Mouse (Mus musculus) right cerebral cortex, postnatal 25 days (tissue): ENCODE results near the gene 1700066M21Rik.
A peak's percentile ranks its signal among the peaks of the same experiment; 100 is the strongest.

Experiments
- DNase-seq: peaks from one replicate; pipeline ENCODE4 v3.0.0; 2022

The 1700066M21Rik gene

DNA sequence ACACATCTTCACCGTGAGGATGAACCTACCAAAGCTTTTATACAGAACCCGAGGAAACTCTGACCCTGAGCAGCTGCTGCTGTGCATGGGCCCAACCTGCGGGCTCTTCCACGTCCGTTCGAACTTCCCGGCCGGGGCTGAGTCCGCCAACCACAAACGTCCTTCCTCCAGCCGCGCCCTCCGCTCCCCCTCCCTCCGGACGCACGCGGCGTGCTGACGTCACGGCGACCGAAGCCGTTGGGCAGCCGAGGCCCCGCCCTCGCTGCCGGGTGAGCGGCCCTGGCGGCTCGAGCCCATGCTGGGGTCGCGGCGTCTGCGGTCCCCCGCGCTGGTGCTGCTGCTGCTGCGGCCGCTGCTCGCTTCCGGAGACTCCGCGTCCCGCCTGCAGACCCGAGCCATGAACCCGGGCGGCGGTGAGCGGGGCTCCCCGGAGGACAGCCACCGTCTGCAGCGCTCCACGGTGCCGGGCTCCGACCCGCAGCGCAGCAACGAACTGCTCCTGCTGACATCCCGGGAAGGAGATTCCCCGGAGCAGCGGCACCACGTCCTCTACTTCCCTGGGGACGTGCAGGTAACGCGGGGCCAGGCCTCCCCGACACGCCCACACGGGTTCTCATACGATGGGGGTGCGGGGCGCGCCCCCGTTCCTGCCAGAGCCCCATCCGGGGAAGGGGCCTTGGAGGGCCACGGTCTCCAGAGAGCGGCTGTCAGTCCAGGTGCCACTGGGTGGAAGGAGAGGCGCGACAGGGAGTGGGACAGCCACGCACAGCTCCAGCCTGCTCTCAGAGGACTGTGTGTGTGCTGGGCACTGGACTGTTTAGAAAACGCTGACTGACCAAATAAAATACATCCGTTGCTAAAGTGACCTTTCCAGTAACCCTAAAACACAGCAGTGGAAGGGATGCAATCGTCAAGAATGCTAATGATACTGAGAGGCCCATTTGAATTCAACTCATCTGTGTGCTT lies at the start of gene 1700066M21Rik:
1700066M21Rik (plus strand) TSS at position 245 of the 966 bp plus-strand sequence.
- DNase-seq: peak; percentile 98

DNA sequence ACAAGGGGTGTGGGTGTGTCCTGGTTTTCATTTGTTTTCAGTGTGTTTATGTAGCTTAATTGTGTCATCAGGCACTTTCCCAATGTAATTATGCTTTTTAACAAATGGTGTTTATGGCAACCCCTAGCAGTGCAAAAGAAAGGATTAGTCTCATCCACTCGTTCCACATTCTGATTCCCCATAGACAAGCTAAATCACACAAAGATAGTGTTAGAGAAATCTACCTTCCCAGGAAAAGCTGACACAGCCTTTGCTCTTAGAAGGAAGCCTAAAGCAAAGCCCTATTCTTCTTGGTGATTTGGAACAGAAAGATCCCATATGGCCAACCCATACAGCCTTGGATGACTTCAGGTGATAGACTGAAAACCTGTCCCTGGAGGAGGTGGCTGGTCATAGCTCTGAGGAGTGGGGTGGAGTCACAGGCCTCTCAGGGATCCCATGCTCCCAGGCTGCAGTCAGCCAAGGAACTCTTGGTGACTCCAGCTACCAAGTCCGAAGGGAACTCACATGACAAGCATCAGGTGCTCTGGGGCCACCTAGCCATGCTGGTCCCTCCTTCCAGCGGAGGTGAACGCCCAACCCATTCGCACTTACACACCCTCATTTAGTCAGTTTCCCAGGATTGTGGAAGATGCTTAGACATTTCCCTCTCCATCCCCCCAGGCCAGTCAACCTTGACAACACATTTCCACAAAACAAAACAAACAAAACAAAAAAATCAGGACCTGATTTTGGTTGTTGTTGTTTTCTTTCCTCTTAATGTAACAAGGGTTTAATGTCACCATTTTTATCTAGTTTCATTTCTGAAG lies 47.9 kb upstream of the 1700066M21Rik start:
- no peak for DNase-seq

DNA sequence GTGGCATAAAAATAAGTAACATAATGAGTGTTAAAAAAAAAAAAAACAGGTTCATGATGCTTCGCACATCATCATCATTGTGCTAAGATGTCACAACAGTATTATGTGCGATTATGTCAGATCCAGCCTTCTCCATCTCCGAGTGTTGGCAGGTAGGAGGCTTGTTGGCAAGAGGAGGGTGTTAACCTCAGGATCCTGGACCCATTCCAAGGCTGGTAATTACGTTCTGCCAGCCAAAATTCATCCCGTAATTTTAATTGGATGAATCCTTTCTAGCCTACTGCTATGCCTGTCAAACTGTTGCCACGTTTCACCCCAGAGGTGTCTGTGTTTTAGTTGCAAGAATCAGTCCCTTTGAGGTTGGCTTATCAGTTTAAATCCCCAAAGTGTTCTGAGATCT lies 47.2 kb upstream of the 1700066M21Rik start:
- DNase-seq: no peak

DNA sequence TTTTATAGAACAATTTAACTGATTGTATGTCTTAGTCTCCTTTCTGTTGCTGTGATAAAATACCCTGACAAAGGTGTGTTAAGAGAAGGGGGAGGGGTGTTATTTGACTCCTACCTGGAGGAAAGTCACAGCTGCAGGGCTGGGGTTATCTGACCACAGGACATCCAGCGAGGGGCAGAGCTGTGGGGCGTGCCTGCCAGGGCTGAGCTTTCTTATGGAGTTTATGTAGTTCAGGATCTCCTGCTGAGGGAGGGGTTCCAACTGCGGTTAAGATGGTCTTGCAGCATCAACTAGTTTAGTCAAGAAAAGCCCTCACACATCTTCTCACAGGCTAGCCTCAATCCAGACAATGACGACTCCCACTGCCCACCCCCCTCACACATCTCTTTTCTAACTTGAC lies 45.4 kb upstream of the 1700066M21Rik start:
- DNase-seq: no peak

DNA sequence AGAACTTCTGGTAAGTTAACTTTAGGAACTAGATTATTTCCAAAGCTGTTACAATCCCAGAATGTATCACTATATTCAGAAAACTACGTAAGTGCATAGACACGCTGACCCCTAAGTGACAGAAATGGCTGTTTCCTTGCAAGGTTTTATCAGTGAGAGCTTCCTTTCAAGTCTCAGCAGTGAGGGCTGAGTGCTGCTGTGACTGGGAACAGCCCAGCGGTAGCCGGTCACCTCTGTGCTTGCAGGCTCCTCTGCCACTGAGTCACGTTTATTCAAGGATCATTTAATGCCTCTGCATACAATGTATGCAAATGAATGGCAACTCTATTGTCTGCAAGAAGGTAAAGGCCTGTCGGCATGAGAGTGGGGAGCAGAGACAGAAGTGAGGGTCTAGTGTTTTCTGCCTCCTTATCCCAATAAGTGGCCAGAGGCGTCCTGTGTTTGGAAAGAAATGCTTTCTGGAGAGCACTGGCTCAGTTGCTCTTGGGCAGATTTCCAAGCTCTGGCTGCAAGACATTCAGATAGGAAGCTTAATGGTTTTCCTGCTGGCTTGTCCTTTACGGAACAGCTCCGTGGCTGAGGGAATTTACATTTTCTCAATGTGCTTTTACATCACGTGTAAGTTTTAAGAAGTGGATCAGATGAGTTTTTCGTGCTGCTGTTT lies 43.7 kb upstream of the 1700066M21Rik start:
- no peak for DNase-seq

DNA sequence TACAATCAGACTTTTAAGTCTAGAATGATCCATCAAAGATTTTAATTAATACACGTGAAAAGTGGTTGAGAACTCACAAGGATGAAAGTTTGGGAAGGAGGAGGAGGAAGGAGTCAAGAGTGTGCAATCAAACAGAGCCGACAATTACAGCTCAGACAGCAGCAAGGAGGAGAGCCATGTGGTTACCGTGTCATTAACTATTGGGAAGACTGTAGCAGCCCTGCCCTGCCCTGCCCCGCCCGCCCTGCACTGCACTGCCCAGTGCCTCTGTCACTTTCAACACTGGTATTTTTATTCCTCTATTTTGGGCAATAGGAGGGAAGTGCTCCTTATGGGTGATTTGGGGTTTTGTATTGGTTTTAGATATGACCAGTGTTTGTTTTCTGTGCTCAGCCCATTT lies 42.2 kb upstream of the 1700066M21Rik start:
- no peak for DNase-seq

DNA sequence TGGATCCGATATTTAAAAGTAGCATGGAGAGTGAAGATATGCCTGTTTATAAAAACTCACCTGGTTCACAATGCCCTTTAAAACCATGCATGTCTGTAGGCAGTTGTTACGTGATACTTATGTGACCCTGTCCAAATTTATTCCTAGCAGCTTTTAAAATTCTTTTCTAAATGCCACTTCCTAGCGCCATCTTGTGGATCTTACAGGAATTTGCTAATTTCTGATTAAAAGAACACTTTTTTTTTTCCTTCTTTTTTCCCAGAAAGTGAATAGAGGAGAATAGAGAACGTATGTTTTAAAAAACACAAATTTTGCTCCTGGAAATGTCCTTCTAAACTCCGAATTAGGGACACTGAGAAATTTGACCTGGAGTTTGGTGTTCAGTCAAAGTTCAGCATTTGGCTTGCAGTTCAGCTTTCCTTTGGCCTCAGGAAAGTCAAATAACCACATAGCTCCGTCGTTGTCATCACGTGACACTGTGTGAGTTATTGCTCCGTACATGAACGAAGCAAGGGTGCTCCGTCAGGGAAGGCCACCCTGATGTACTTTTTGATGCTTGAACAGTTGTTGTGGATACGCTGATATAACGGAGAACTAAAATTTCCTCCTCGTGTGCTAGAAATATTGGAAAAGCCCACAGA lies 38.1 kb upstream of the 1700066M21Rik start:
- no peak for DNase-seq

DNA sequence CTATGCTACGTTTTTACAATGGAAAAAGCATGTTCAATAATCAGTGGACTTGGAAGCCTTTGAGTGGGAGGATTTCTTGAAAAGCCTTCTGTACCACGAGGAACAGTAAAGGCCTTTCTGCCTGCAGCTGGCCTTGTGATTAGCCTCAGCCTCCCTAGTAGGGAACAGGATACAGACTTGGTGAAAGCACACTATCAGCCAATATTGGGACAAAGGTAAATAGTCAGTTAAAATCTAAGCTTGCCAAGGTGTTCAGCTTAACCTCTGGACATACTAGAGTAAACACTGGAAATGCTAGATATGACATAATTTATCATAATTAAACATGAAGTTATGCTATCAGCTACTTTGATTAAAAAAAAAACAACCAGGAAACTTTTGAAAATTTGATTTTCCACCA lies 36.2 kb upstream of the 1700066M21Rik start:
- DNase-seq: no peak

DNA sequence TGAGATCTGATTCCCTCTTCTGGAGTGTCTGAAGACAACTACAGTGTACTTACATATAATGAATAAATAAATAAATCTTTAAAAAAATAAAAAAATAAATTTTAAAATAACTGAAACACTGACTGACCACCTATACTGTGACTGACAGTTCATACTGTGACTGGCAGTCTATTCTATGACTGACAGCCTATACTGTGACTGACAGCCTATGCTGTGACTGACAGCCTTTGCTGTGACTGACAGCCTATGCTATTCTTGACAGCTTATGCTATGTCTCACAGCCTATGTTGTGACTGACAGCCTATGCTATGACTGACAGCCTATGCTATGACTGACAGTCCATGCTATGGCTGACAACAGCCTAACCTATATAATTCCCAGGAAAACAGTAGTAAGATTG lies 29.9 kb upstream of the 1700066M21Rik start:
- no peak for DNase-seq

DNA sequence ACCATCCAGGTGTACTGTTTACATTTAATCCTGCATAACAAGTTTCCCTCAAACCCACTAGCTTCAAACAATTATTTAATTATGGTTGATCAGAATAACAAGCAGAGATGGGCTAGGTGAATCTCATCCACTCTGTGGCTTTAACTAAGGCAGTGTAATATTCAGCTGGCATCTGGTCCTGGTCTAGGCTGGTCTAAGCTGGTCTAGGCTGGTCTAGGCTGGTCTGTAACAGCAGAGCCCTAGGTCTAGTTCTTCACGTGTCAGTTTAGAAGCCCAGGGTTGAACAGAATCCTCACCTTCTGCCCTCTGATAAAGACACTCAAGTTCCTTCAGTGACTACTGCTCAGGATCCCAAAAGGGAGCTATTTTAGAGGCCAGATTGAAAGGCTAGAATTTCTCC lies 25.5 kb upstream of the 1700066M21Rik start:
- DNase-seq: no peak

DNA sequence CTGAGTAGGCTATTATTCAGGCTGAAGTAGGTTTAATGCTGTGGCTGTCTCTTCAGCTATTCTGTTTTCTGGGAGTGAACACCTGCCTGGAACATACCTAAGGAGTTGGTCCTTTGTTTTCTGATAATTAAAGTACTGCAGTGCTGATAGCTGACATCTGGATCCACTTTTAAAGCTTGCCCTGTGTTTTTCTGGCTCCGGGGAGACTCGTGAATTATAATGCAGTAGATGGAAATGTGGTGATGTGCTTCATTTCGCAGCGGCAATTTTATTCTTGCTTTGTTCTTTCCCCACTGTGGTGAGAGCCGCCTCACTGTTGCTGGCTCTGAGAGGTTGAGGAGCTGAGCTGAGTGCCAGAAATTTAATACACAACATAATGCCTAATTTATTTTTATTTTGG lies 18.9 kb upstream of the 1700066M21Rik start:
- no peak for DNase-seq

DNA sequence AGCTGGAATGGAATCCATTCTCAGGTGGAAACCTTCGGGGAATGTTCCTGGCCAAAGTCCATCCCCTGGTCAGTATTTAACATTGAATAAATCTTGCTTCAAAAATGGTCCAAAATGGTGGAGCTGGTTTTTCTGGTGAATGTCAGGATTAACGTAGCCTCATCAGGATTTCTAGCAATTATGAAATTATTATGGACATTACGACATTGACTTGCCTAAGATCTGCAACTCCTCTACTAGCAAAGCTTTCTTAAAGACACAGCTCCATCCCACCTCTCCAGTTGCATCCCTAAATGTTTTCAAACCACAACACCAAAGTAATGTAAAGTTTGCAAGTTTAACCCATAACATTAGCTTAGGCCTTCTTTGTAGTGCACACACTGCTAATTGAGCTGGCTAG lies 10.0 kb upstream of the 1700066M21Rik start:
- no peak for DNase-seq

DNA sequence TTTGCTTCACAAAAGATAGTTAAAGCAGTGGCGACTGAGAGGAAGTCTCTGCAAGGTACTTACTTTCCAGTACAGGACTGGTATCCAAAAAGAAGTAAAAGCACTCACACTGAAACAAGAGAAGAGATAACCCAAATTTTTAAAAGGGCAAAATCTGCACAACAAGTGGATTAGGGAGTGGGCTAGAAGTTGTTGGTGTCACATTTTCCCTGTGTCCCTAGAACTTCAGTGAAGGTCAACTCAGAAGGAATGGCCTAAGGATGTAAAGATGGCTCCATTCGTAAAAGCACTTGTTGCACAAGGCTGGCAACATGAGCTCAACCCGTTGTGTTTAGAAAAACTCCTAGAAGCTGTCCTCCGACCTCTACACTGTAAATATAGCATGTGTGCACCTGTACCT lies 8.3 kb upstream of the 1700066M21Rik start:
- no peak for DNase-seq

DNA sequence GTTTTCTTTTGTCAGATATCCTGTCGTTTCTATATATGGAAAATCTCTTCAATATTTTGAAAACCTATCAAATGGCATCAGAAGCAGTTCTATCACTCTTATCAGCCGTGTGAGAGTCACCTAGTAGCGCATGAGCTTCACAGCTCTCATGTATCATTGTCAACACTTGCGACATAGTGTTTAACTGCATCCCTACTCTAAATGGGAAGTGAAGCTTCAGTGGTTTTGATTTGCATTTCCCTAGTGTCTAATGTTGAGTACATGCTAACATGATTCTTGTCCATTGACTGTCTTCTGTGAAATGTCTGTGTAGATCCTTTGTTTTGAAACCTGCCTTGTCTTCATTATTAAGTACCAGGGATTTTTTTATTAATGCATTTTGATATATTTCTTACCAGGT lies 7.0 kb upstream of the 1700066M21Rik start:
- DNase-seq: no peak

DNA sequence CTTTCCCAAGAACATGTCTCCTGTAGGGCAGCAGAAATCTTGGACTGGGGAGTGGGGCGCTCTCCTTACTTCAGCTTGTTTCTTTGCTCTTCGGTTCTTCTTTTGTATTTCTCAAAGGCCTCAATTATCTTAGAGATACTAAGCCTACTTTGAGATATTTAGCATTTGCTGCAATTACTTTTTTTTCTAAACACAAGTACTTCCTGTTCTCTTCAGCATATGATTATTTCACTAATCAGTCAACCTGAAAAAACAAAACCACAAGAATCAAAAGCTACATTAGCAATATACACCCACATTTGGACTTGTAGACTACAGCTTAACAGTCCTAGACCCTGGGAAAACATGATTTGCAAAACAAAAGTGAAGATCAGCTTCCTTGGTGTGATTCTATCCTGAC lies 2.1 kb upstream of the 1700066M21Rik start:
- DNase-seq: no peak

DNA sequence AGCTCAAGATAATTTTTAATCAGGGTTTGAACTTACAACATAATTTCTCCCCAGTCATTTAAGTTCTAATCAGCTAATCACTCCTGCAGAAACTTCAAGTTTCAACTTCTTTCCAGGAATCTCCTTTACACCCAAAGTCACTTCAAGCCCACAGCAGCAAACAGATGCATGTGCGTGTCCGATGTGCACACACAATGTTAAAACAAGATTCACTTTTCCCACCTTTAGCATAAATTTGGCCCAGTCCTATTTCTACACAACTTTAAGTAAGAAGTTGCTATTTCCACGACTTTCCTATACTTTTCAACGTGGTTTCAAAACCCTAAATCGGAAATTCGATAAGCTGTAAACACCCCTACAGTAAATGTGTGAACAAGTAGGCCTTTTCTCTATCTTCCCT lies 614 bp upstream of the 1700066M21Rik start:
- no peak for DNase-seq

DNA sequence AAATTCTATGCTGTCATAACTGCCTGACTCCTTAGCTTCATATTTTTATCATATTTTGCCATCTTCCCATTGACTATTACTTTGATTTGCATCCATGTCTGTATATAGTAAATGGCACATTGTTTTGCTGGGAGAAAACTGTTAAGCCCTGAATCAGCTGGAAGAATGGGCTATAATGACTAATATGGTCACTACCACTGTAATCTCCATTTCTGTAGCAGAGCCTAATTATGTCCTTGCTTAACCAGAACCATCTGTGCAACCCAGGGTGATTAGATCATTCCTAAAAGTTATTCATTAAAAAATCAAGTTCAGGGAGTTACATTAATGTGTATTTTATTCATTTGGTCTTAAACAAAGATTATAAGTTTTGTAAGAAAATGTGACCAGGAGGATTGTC lies 9.1 kb downstream of the 1700066M21Rik start:
- no peak for DNase-seq

DNA sequence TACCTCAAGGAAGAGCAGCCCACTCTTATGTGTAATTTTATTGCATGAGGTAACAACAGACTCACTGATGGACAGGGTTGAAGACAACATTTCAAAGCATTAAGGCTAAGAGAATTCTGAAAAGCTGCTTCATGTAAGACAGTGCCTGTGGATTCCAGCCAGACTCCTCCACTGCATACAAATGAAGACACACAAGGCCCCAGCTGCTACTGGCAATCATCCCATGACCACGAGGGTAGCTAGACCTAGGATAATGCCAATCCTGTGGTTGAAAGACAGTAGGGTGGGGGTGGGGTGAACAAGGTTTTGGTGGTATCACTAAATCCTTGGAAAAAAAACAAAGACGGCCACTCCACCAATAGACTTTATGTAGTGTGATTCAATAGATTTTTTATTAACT lies 10.5 kb downstream of the 1700066M21Rik start:
- peak; percentile 33 for DNase-seq

DNA sequence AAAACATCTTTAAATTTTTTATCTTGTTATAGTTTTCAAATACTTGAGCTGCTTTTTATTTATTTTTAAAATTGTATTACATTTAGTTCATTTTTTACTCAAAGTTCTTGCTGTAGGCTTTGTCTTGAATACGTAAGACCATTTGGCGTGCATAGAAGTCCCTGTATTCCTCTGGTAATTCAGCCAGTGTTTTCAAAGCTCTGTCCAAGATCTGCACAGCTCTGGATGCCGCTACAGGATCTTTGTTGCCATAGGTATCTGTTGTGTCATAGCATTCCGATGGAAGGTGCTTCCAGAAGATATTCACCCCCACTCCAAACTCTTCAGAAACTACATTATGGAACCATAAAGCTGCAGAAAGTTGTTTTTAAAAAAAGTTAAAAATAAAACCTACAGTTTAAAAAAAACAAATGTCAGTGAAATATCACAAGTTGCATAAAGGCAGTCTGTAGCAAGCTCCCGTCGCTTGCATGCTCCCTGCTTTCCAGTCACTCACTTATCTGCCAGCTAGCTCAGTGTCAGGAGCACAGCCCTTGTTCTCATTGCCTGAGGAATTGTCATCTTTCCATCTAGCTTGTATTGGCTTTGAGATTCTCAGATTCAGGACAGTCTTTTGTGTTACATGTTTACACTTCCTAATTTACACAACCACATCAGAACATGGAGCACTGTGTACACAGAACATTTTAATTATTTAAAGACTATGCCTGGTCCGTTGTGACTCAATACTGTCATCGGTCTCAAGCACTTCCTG lies 11.2 kb downstream of the 1700066M21Rik start:
- DNase-seq: no peak

DNA sequence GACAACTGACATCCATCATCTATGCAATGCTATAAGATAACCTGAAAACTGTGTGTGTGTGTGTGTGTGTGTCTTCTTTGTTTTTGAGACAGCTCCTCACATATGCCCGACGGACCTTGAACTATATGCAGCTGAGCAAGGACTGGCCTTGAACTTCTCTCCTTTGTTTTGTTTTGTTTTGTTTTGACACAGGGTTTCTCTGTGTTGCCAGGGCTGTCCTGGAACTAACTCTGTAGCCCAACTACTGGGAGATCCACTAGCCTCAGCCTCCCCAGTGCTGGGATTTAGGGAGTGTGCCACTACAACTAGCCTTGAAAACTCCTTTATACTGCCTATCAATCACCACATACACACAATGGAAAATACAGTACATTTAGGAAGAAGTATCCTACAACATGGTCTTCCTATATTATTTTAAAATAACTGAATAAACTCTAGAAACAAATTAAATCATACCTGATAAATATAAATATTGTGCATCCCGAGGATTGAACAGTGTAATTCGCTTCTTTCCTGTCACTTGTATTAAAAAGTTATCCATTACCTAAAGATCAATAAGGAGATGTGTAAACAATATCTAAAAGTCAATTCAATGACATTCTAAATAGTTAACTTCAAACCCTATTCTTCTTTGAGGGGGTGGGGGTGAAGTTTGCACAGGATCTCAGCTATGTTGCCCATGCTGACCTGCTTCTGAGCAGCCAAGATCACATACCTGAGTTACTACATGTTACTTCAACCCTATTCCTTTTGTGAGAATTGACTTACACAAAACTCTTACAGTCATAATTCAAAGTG lies 13.8 kb downstream of the 1700066M21Rik start:
- no peak for DNase-seq

DNA sequence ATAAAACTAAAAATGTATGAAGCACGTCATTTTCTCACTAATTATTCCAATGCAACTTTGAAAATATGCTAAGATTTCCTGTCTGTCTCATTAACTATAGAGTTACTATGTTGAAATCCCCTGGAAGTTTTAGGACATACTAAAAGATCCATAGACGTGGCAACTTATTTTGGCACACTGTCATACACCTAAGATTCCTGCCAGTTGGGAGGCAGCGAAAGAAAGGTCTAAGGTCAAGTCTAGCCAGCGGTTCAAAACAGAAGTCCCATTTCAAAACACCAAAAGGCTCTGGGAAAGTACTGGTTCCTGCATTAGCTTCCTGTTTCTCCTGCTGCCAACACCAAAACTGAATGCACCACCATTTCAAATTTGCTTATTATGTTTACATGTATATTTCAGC lies 15.0 kb downstream of the 1700066M21Rik start:
- DNase-seq: no peak
